Mouse (Mus musculus) E14TG2a.4 (cell line): ENCODE measurements around the gene Pdcd11.

Experiments used
- CTCF ChIP-seq: conservative IDR thresholded peaks from 2 replicates; pipeline ENCODE4 v1.5.1; 2014; ENCODE audit warnings: low read length
- NANOG ChIP-seq: IDR thresholded peaks from 2 replicates; pipeline ENCODE4 v1.6.1; 2014; ENCODE audit warnings: borderline replicate concordance, low read length, mixed read lengths

DNA sequence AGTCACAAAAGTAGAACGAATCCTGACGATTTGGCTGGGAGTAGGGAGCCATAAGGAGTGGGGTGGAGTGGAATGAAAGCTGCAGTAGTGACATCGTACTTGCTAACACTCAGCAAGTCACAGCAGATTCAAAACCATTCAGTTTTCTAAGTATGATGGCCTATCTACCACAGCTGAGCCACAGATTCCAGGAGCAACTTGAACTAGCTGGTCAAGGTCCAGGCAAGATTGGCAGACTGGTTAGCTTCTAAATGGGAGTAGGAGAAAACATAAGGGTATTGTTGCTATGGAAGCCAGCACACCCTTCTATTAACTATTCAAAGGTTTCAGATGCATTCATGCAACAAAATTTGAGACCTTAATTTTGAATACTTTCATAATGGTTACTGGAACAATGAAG, 2.3 kb upstream of the Pdcd11 start:
- no peak for TF ChIP-seq CTCF
- no peak for TF ChIP-seq NANOG
